Mouse (Mus musculus) megakaryocyte, embryonic 14.5 days (primary cell): ENCODE measurements around the gene Anapc15-ps.

Experiments
- FLI1 ChIP-seq: IDR thresholded peaks from 2 replicates; pipeline ENCODE4 v1.6.1; 2012; ENCODE audit warnings: low read length, inconsistent platforms, mixed read lengths
- GATA1 ChIP-seq: IDR thresholded peaks from 3 replicates; pipeline ENCODE4 v1.6.1; 2012; ENCODE audit warnings: mixed read lengths, low read length, inconsistent platforms, borderline replicate concordance

GRCm38 (mm10) chr10:95706867-95707266 lies 33.6 kb upstream of the Anapc15-ps start:
- no peak for TF ChIP-seq FLI1
- TF ChIP-seq GATA1 = no peak
